Mouse (Mus musculus): ENCODE measurements around the gene Syde2. TPM values are rescaled to one million over a fixed set of nuclear protein-coding genes. Genes with fewer than 3 reads are reported as not detected.

Gene Syde2
- polyA plus RNA-seq, 1 experiment from 2014 or later, result 2.1 TPM

- H3K4me2 ChIP-seq (ENCODE audit: low read depth, severe bottlenecking), result no peak overlapping the region
- H3K9me3 ChIP-seq (ENCODE audit: control insufficient read depth, low read length), result no peaks in the 10 kb centered on the region
- H3K27me3 ChIP-seq (ENCODE audit: control insufficient read depth, insufficient read depth, low read length), result no peaks in the 10 kb centered on the region
- H3K36me3 ChIP-seq (ENCODE audit: control insufficient read depth, insufficient read depth, low read length), result no peaks in the 10 kb centered on the region
- WGBS, result 44% methylated on average over 6 of the region's 6 CpGs
- no peak overlapping the region for H3K27ac ChIP-seq (replicated peaks; ENCODE audit: low read depth, low read length)
- H3K9ac ChIP-seq (ENCODE audit: low read length), result no peak overlapping the region
- H3K4me1 ChIP-seq (ENCODE audit: control insufficient read depth, insufficient read depth, low read length), result 0 out of 2 replicates have a peak, but pooled peaks cover 2% of the 10 kb centered on the region
- DNase-seq (ENCODE audit: low spot score) (no peak), ATAC-seq (ENCODE audit: insufficient number of reproducible peaks, low FRiP score, low TSS enrichment, low read depth) (no peak)
- H3K4me3 ChIP-seq (ENCODE audit: low read depth, low read length), result no peak overlapping the region
Observed at GRCm38 (mm10) chr3:145947539-145948204, 40.0 kb upstream of the Syde2 start.

- Histone ChIP-seq H3K4me1 (ENCODE audit: control insufficient read depth, insufficient read depth, low read length) (0 out of 2 replicates have a peak, but pooled peaks cover 2% of the 10 kb centered on the region), H3K27ac (replicated peaks; ENCODE audit: low read depth, low read length) (no peak overlapping the region), H3K9me3 (ENCODE audit: control insufficient read depth, low read length) (no peaks in the 10 kb centered on the region), H3K4me3 (ENCODE audit: low read depth, low read length) (no peak overlapping the region), H3K36me3 (ENCODE audit: control insufficient read depth, insufficient read depth, low read length) (no peaks in the 10 kb centered on the region), H3K4me2 (ENCODE audit: low read depth, severe bottlenecking) (peak overlapping the region; percentile 23), H3K9ac (ENCODE audit: low read length) (no peak overlapping the region), H3K27me3 (ENCODE audit: control insufficient read depth, insufficient read depth, low read length) (no peaks in the 10 kb centered on the region)
- ATAC-seq (ENCODE audit: insufficient number of reproducible peaks, low FRiP score, low TSS enrichment, low read depth) (peak; percentile 75), DNase-seq (ENCODE audit: low spot score) (peak; percentile 66)
- WGBS, result 6% methylated on average over 15 of the region's 15 CpGs
Observed at GRCm38 (mm10) chr3:145950034-145950814, 37.4 kb upstream of the Syde2 start.

GRCm38 (mm10) chr3:145950815-145951130, 36.9 kb upstream of the Syde2 start:
- Histone ChIP-seq H3K9ac (ENCODE audit: low read length) (no peak overlapping the region), H3K27ac (replicated peaks; ENCODE audit: low read depth, low read length) (no peak overlapping the region), H3K4me2 (ENCODE audit: low read depth, severe bottlenecking) (0 out of 2 replicates have a peak overlapping the region, but pooled peaks have one; percentile 23), H3K4me3 (ENCODE audit: low read depth, low read length) (no peak overlapping the region), H3K36me3 (ENCODE audit: control insufficient read depth, insufficient read depth, low read length) (no peaks in the 10 kb centered on the region), H3K27me3 (ENCODE audit: control insufficient read depth, insufficient read depth, low read length) (no peaks in the 10 kb centered on the region), H3K4me1 (ENCODE audit: control insufficient read depth, insufficient read depth, low read length) (0 out of 2 replicates have a peak, but pooled peaks cover 2% of the 10 kb centered on the region), H3K9me3 (ENCODE audit: control insufficient read depth, low read length) (no peaks in the 10 kb centered on the region)
- no peak for DNase-seq (ENCODE audit: low spot score)
- WGBS, result 35% methylated on average over 5 of the region's 5 CpGs
- no peak for ATAC-seq (ENCODE audit: insufficient number of reproducible peaks, low FRiP score, low TSS enrichment, low read depth)

GRCm38 (mm10) chr3:145951287-145952165, 36.1 kb upstream of the Syde2 start:
- no peaks in the 10 kb centered on the region for H3K9me3 ChIP-seq (ENCODE audit: control insufficient read depth, low read length)
- WGBS, result 72% methylated on average over 17 of the region's 17 CpGs
- 0 out of 2 replicates have a peak, but pooled peaks cover 2% of the 10 kb centered on the region for H3K4me1 ChIP-seq (ENCODE audit: control insufficient read depth, insufficient read depth, low read length)
- no peaks in the 10 kb centered on the region for H3K27me3 ChIP-seq (ENCODE audit: control insufficient read depth, insufficient read depth, low read length)
- DNase-seq (ENCODE audit: low spot score) (no peak), ATAC-seq (ENCODE audit: insufficient number of reproducible peaks, low FRiP score, low TSS enrichment, low read depth) (no peak)
- H3K27ac ChIP-seq (replicated peaks; ENCODE audit: low read depth, low read length), result no peak overlapping the region
- H3K4me2 ChIP-seq (ENCODE audit: low read depth, severe bottlenecking), result no peak overlapping the region
- H3K4me3 ChIP-seq (ENCODE audit: low read depth, low read length), result no peak overlapping the region
- no peak overlapping the region for H3K9ac ChIP-seq (ENCODE audit: low read length)
- no peaks in the 10 kb centered on the region for H3K36me3 ChIP-seq (ENCODE audit: control insufficient read depth, insufficient read depth, low read length)

GRCm38 (mm10) chr3:145952945-145953344, 34.7 kb upstream of the Syde2 start:
- Histone ChIP-seq H3K27me3 (ENCODE audit: control insufficient read depth, insufficient read depth, low read length) (no peaks in the 10 kb centered on the region), H3K4me3 (ENCODE audit: low read depth, low read length) (no peak overlapping the region), H3K4me1 (ENCODE audit: control insufficient read depth, insufficient read depth, low read length) (0 out of 2 replicates have a peak, but pooled peaks cover 2% of the 10 kb centered on the region), H3K9me3 (ENCODE audit: control insufficient read depth, low read length) (no peaks in the 10 kb centered on the region), H3K4me2 (ENCODE audit: low read depth, severe bottlenecking) (no peak overlapping the region), H3K9ac (ENCODE audit: low read length) (no peak overlapping the region), H3K27ac (replicated peaks; ENCODE audit: low read depth, low read length) (no peak overlapping the region), H3K36me3 (ENCODE audit: control insufficient read depth, insufficient read depth, low read length) (no peaks in the 10 kb centered on the region)
- DNase-seq (ENCODE audit: low spot score) (no peak), ATAC-seq (ENCODE audit: insufficient number of reproducible peaks, low FRiP score, low TSS enrichment, low read depth) (no peak)
- 86% methylated on average over 7 of the region's 7 CpGs for WGBS

- no peak for DNase-seq (ENCODE audit: low spot score)
- H3K9me3 ChIP-seq (ENCODE audit: control insufficient read depth, low read length), result no peaks in the 10 kb centered on the region
- H3K4me2 ChIP-seq (ENCODE audit: low read depth, severe bottlenecking), result no peak overlapping the region
- H3K27ac ChIP-seq (replicated peaks; ENCODE audit: low read depth, low read length), result no peak overlapping the region
- no peak overlapping the region for H3K4me3 ChIP-seq (ENCODE audit: low read depth, low read length)
- H3K9ac ChIP-seq (ENCODE audit: low read length), result no peak overlapping the region
- no peak for ATAC-seq (ENCODE audit: insufficient number of reproducible peaks, low FRiP score, low TSS enrichment, low read depth)
- H3K27me3 ChIP-seq (ENCODE audit: control insufficient read depth, insufficient read depth, low read length), result no peaks in the 10 kb centered on the region
- H3K4me1 ChIP-seq (ENCODE audit: control insufficient read depth, insufficient read depth, low read length), result 0 out of 2 replicates have a peak, but pooled peaks cover 2% of the 10 kb centered on the region
- no peaks in the 10 kb centered on the region for H3K36me3 ChIP-seq (ENCODE audit: control insufficient read depth, insufficient read depth, low read length)
- 84% methylated on average over 2 of the region's 2 CpGs for WGBS
Observed at GRCm38 (mm10) chr3:145953411-145953810, 34.3 kb upstream of the Syde2 start.

- WGBS, result 63% methylated on average over 1 of the region's 1 CpGs
- ATAC-seq (ENCODE audit: insufficient number of reproducible peaks, low FRiP score, low TSS enrichment, low read depth) (no peak), DNase-seq (ENCODE audit: low spot score) (no peak)
- no peak overlapping the region for H3K4me3 ChIP-seq (ENCODE audit: low read depth, low read length)
- peaks cover 18% of the 10 kb centered on the region for H3K27me3 ChIP-seq (ENCODE audit: control insufficient read depth, insufficient read depth, low read length)
- no peaks in the 10 kb centered on the region for H3K36me3 ChIP-seq (ENCODE audit: control insufficient read depth, insufficient read depth, low read length)
- no peak overlapping the region for H3K4me2 ChIP-seq (ENCODE audit: low read depth, severe bottlenecking)
- H3K9me3 ChIP-seq (ENCODE audit: control insufficient read depth, low read length), result no peaks in the 10 kb centered on the region
- H3K27ac ChIP-seq (replicated peaks; ENCODE audit: low read depth, low read length), result no peak overlapping the region
- H3K4me1 ChIP-seq (ENCODE audit: control insufficient read depth, insufficient read depth, low read length), result peaks cover 9% of the 10 kb centered on the region; the same call in 1 of the 2 replicates
- H3K9ac ChIP-seq (ENCODE audit: low read length), result no peak overlapping the region
Observed at GRCm38 (mm10) chr3:145959824-145960223, 27.8 kb upstream of the Syde2 start.

GRCm38 (mm10) chr3:145962411-145962810, 25.3 kb upstream of the Syde2 start:
- no peak overlapping the region for H3K27ac ChIP-seq (replicated peaks; ENCODE audit: low read depth, low read length)
- peaks cover 9% of the 10 kb centered on the region; the same call in 1 of the 2 replicates for H3K4me1 ChIP-seq (ENCODE audit: control insufficient read depth, insufficient read depth, low read length)
- ATAC-seq (ENCODE audit: insufficient number of reproducible peaks, low FRiP score, low TSS enrichment, low read depth) (no peak), DNase-seq (ENCODE audit: low spot score) (no peak)
- no peak overlapping the region for H3K9ac ChIP-seq (ENCODE audit: low read length)
- no peak overlapping the region for H3K4me3 ChIP-seq (ENCODE audit: low read depth, low read length)
- H3K4me2 ChIP-seq (ENCODE audit: low read depth, severe bottlenecking), result no peak overlapping the region
- peaks cover 18% of the 10 kb centered on the region for H3K27me3 ChIP-seq (ENCODE audit: control insufficient read depth, insufficient read depth, low read length)
- WGBS, result 12% methylated on average over 9 of the region's 9 CpGs
- H3K36me3 ChIP-seq (ENCODE audit: control insufficient read depth, insufficient read depth, low read length), result no peaks in the 10 kb centered on the region
- no peaks in the 10 kb centered on the region for H3K9me3 ChIP-seq (ENCODE audit: control insufficient read depth, low read length)
